Comparison of ENCODE assay signal across 8 mouse cellular contexts in the genomic region with DNA sequence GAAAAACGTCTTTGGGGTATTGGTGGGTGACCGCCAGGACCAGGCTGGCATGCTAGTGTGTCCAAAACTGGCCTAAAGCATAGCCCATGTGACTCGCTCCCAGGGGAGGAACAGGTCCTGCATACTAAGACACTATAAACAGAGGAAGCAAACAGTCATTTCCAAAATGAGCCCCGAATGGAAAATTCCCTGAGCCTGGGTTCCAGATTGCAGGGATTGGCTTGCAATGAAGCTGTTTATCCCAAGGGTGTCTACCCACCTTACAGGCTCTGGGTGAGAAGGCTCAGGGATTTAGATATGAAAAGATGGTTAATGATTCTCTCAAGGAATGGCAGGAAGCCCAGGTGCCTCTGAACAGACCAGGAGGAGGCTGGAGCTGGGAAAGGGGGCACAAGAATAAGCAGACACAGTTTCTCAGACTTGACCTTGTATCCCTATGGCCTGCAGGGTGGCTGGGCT. TPM values are rescaled to one million over a fixed set of nuclear protein-coding genes. Genes with fewer than 3 reads are reported as not detected.
DNase-seq lines count a peak whose midpoint lies in the region; ATAC-seq lines count a peak whose summit lies in the region.

No protein-coding gene starts in this region.

- no peak for ATAC-seq in megakaryocyte-erythroid progenitor cell, adult 5-6 weeks (replicated peaks; ENCODE audit: low FRiP score, low TSS enrichment, poor library complexity, severe bottlenecking)

- DNase-seq in adrenal gland, postnatal 10 days = peak; percentile 15
- no peak for DNase-seq in adrenal gland, postnatal 14 days
- DNase-seq in right cerebral cortex, adult 18-20 months = peak; percentile 29
- DNase-seq in right cerebral cortex, postnatal 14 days = no peak
- peak; percentile 37 for DNase-seq in layer of hippocampus, adult 11-12 months (ENCODE audit: low spot score)
- peak; percentile 7 for DNase-seq in right cerebral cortex, postnatal 4 days
- no peak for DNase-seq in spleen, postnatal 36 days (ENCODE audit: low spot score in 2 of 2)

RNA-seq across cellular contexts. Expression of a gene that starts 58.2 kb away (rescaled TPM):
- 100 to 1,000 TPM in 1 of 2 experiments, 10 to 100 TPM in 1; 86.5 to 107 TPM for total RNA-seq in adrenal gland, postnatal 10 days (2021)
- total RNA-seq in adrenal gland, postnatal 14 days (2021) = 117 and 125 TPM in 2 replicates
- total RNA-seq in megakaryocyte-erythroid progenitor cell, adult 5-6 weeks (2014; fragmentation: Nextera tagmentation) = 0.40 TPM in 1 of 2 replicates, not detected in the other
- total RNA-seq in megakaryocyte-erythroid progenitor cell, adult 5-6 weeks (2017) = 0.56 and 2.9 TPM in 2 replicates

Comparison
In these comparisons a context has a peak if more than half of its experiments do, and no peak if none do; other contexts are left out.
1. DNase-seq: peak in adrenal gland, postnatal 10 days (single experiment), right cerebral cortex, adult 18-20 months (single experiment), layer of hippocampus, adult 11-12 months (single experiment) and right cerebral cortex, postnatal 4 days (single experiment); none in adrenal gland, postnatal 14 days (single experiment), right cerebral cortex, postnatal 14 days (single experiment) and spleen, postnatal 36 days (0 of 2).
2. RNA of a gene that starts 58.2 kb away (total RNA-seq): 117 to 125 TPM in adrenal gland, postnatal 14 days and 86.5 to 107 TPM in adrenal gland, postnatal 10 days; 0.40 to 2.9 TPM in megakaryocyte-erythroid progenitor cell, adult 5-6 weeks; every median in the first group is over 10 times any median in the second.